Mouse (Mus musculus): ENCODE results near the gene Mc3r. TPM values are rescaled to one million over a fixed set of nuclear protein-coding genes. Genes with fewer than 3 reads are reported as not detected.

Mc3r gene
- polyA plus RNA-seq, 1 experiment, result not detected

DNA sequence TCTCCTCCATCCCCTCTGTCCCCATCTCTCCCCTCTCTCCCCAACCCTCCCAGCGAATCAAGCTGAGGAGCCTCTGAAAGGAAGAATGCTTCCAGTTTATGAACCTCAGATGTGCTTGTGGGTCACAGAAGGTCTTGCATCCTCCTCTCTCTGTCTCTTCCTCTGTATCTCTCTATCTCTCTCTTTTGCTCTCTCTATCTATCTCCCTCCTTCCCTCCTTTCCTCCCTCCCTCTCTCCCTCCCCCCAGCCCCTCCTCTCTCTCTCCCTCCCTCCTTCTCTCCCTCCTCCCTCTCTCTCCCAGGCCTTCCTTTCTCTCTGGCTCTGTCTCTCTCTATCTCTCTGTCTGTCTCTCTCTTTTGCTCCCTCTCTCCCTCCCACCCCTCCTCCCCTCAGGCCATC is 50.2 kb downstream of the Mc3r start:
- no peak for DNase-seq (ENCODE audit: low spot score)

DNA sequence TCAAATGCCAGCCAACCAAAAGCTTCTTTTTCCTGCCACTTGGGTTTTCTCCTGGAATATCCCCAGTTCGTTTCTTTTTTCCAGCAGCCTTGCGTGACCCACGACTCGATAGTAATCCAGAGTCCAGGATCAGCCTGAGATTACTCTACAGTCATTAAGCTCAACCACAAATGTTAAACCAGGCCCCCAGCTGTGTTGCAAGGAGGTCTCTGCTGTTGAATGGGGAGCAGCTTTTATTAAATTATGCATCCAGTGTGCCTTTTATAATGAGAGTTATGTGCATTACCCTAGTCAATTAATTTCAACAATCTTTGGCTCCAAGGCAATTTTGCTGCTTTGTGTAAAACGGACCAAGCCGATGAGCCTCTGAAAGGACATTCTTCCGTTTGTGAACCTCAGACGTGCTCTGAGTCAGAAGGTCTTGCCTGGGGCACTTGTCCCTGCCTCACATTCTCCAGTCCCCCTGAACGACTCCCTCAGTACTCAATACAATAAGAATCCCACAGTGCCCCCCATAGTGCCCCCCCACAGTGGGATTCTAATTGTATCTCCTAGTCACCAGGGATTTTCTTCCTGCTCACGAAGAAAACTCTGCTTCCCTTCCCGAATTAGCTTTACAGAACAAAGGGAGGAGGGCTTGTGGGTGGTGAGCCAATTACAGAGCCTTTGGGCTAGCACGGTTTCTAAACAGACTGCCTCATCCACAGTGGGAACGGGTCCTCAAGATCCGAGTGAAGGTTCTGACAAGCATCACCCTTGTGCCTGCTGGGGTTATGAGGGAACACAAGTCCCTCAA is 51.0 kb downstream of the Mc3r start:
- no peak for DNase-seq (ENCODE audit: low spot score)

Other genes with a start within 250 kb of the Mc3r start
- gene Cbln4, start 205.0 kb upstream of the Mc3r start, polyA plus RNA-seq (2012; rRNA removed), result not detected in 2 replicates
- gene Fam210b, start 97.1 kb downstream of the Mc3r start, polyA plus RNA-seq (2012; rRNA removed), result 20.6 and 22.6 TPM in 2 replicates
- 3.0 and 3.1 TPM in 2 replicates for gene Aurka, start 122.0 kb downstream of the Mc3r start, polyA plus RNA-seq (2012; rRNA removed)
- 27.0 and 28.1 TPM in 2 replicates for gene Cstf1, start 122.2 kb downstream of the Mc3r start, polyA plus RNA-seq (2012; rRNA removed)
- gene Cass4, start 145.3 kb downstream of the Mc3r start, polyA plus RNA-seq (2012; rRNA removed), result 0.88 and 1.3 TPM in 2 replicates
- gene Rtf2, start 192.1 kb downstream of the Mc3r start, polyA plus RNA-seq (2012; rRNA removed), result 72.6 and 72.7 TPM in 2 replicates
- 0.04 TPM in 1 of 2 replicates, not detected in the other for gene Gcnt7, start 210.1 kb downstream of the Mc3r start, polyA plus RNA-seq (2012; rRNA removed)
- 0.26 and 0.59 TPM in 2 replicates for gene Fam209, start 224.0 kb downstream of the Mc3r start, polyA plus RNA-seq (2012; rRNA removed)